Mouse (Mus musculus) neural tube, embryonic 13.5 days (tissue): ENCODE measurements around the gene Slc25a15. TPM values are rescaled to one million over a fixed set of nuclear protein-coding genes. Genes with fewer than 3 reads are reported as not detected.
A peak's percentile ranks its signal among the peaks of the same experiment; 100 is the strongest.

Source experiments
- ATAC-seq: fragments of 200-750 bp; cut with Nextera tagmentation; 2 replicates; pipeline ENCODE4 v1.8.0; 2017; ENCODE audit warnings: low read depth, mild to moderate bottlenecking, moderate TSS enrichment, moderate library complexity
- H3K27ac ChIP-seq: fragments of 300-500 bp; sonication (generic); replicated peaks from 2 replicates; pipeline ENCODE4 v1.5.1; 2015; ENCODE audit warnings: moderate library complexity, mild to moderate bottlenecking, inconsistent platforms
- H3K27me3 ChIP-seq: fragments of 300-500 bp; sonication (generic); 2 replicates; pipeline ENCODE4 v1.6.1; 2015; ENCODE audit warnings: mild to moderate bottlenecking, inconsistent platforms
- H3K36me3 ChIP-seq: fragments of 300-500 bp; sonication (generic); 2 replicates; pipeline ENCODE4 v1.6.1; 2015; ENCODE audit warnings: mild to moderate bottlenecking, inconsistent platforms
- H3K4me1 ChIP-seq: fragments of 300-500 bp; sonication (generic); replicated peaks from 2 replicates; pipeline ENCODE4 v1.6.1; 2015; ENCODE audit warnings: inconsistent platforms
- H3K4me2 ChIP-seq: fragments of 300-500 bp; sonication (generic); 2 replicates; pipeline ENCODE4 v1.6.1; 2015; ENCODE audit warnings: inconsistent platforms, mild to moderate bottlenecking, moderate library complexity
- H3K4me3 ChIP-seq: fragments of 300-500 bp; sonication (generic); 2 replicates; pipeline ENCODE4 v1.5.1; 2015; ENCODE audit warnings: mild to moderate bottlenecking, inconsistent platforms
- H3K9ac ChIP-seq: fragments of 300-500 bp; sonication (generic); 2 replicates; pipeline ENCODE4 v1.6.1; 2015; ENCODE audit warnings: moderate library complexity, mild to moderate bottlenecking, inconsistent platforms
- H3K9me3 ChIP-seq: fragments of 300-500 bp; sonication (generic); 2 replicates; pipeline ENCODE4 v1.6.1; 2016; ENCODE audit warnings: inconsistent platforms
- WGBS: fragments of 180-500 bp; shearing (Covaris S2); methylation state at CpG from one replicate; pipeline ENCODE4 v1.1.7; 2015; 5-methylcytosine and 5-hydroxymethylcytosine counted together
- polyA plus RNA-seq: library from polyadenylated mRNA; unstranded; fragments of >200 nt; fragmentation: Nextera tagmentation; extraction: Ambion mirVana; gene quantifications from 2 replicates; pipeline ENCODE4 v1.2.1, GENCODE M21; 2015

Slc25a15 gene
- 8.3 and 8.8 TPM in 2 replicates for polyA plus RNA-seq

- Histone ChIP-seq H3K27me3 (no peaks in the 10 kb centered on the region), H3K4me2 (peak within 1 kb of the TSS; percentile 78), H3K4me3 (peak within 1 kb of the TSS; percentile 72), H3K36me3 (no peaks in the 10 kb centered on the region), H3K4me1 (peaks cover 16% of the 10 kb centered on the region), H3K27ac (peak within 1 kb of the TSS; percentile 81), H3K9me3 (no peaks in the 10 kb centered on the region), H3K9ac (peak within 1 kb of the TSS; percentile 80)
- ATAC-seq: peak; percentile 95
- under 1% methylated on average over 57 of the region's 77 CpGs for WGBS
Observed at GRCm38 (mm10) chr8:22398142-22398951, at the start of gene Slc25a15. Gene Slc25a15, minus strand, starts transcription at chr8:22398597.

- WGBS: 23% methylated on average over 8 of the region's 8 CpGs
- H3K9me3 ChIP-seq: no peaks in the 10 kb centered on the region
- no peak for ATAC-seq
- H3K4me2 ChIP-seq: peak overlapping the region; percentile 82
- peaks cover 19% of the 10 kb centered on the region for H3K4me1 ChIP-seq
- peak overlapping the region; percentile 90 for H3K9ac ChIP-seq
- peaks cover 15% of the 10 kb centered on the region for H3K36me3 ChIP-seq
- peak overlapping the region; percentile 89 for H3K4me3 ChIP-seq
- no peaks in the 10 kb centered on the region for H3K27me3 ChIP-seq
- H3K27ac ChIP-seq: no peak overlapping the region
Observed at GRCm38 (mm10) chr8:22411971-22412370, 13.6 kb upstream of the Slc25a15 start.

GRCm38 (mm10) chr8:22411282-22411702 is 12.9 kb upstream of the Slc25a15 start, which contains the start of gene Mrps31:
Gene Mrps31, plus strand, starts transcription at chr8:22411361.
- Histone ChIP-seq H3K4me3 (peak within 1 kb of the TSS; percentile 89), H3K36me3 (peaks cover 9% of the 10 kb centered on the region), H3K27ac (peak within 1 kb of the TSS; percentile 79), H3K4me2 (peak within 1 kb of the TSS; percentile 82), H3K9ac (peak within 1 kb of the TSS; percentile 90), H3K9me3 (no peaks in the 10 kb centered on the region), H3K4me1 (peaks cover 19% of the 10 kb centered on the region), H3K27me3 (no peaks in the 10 kb centered on the region)
- WGBS: under 1% methylated on average over 25 of the region's 25 CpGs
- ATAC-seq: peak; percentile 93

- Histone ChIP-seq H3K27me3 (no peaks in the 10 kb centered on the region), H3K9ac (peak overlapping the region; percentile 90), H3K4me1 (peaks cover 19% of the 10 kb centered on the region), H3K27ac (peak overlapping the region; percentile 79), H3K4me3 (peak overlapping the region; percentile 89), H3K36me3 (peaks cover 4% of the 10 kb centered on the region), H3K9me3 (no peaks in the 10 kb centered on the region), H3K4me2 (peak overlapping the region; percentile 82)
- peak; percentile 11; the same call in 1 of the 2 replicates for ATAC-seq
- 17% methylated on average over 16 of the region's 16 CpGs for WGBS
Observed at GRCm38 (mm10) chr8:22410688-22411281, 12.4 kb upstream of the Slc25a15 start.

GRCm38 (mm10) chr8:22405733-22406132 is 7.3 kb upstream of the Slc25a15 start:
- H3K27me3 ChIP-seq: no peaks in the 10 kb centered on the region
- WGBS: 80% methylated on average over 6 of the region's 6 CpGs

GRCm38 (mm10) chr8:22403235-22403634 is 4.8 kb upstream of the Slc25a15 start:
- Histone ChIP-seq H3K9me3 (no peaks in the 10 kb centered on the region), H3K27me3 (no peaks in the 10 kb centered on the region), H3K36me3 (no peaks in the 10 kb centered on the region), H3K4me1 (peaks cover 7% of the 10 kb centered on the region), H3K4me2 (no peak overlapping the region), H3K27ac (no peak overlapping the region), H3K4me3 (no peak overlapping the region), H3K9ac (no peak overlapping the region)
- ATAC-seq: no peak
- WGBS: 92% methylated on average over 2 of the region's 2 CpGs

More at GRCm38 (mm10) chr8:22405733-22406132, 7.3 kb upstream of the Slc25a15 start:
- Histone ChIP-seq H3K36me3 (no peaks in the 10 kb centered on the region), H3K4me3 (no peak overlapping the region), H3K27ac (no peak overlapping the region), H3K4me1 (peaks cover 5% of the 10 kb centered on the region), H3K9ac (no peak overlapping the region), H3K9me3 (no peaks in the 10 kb centered on the region), H3K4me2 (no peak overlapping the region)
- no peak for ATAC-seq

GRCm38 (mm10) chr8:22400593-22400992 is 2.2 kb upstream of the Slc25a15 start:
- Histone ChIP-seq H3K4me2 (no peak overlapping the region), H3K27ac (no peak overlapping the region), H3K36me3 (no peaks in the 10 kb centered on the region), H3K9ac (no peak overlapping the region), H3K4me3 (no peak overlapping the region), H3K9me3 (no peaks in the 10 kb centered on the region), H3K4me1 (peaks cover 16% of the 10 kb centered on the region), H3K27me3 (no peaks in the 10 kb centered on the region)
- WGBS: 81% methylated on average over 4 of the region's 4 CpGs
- no peak for ATAC-seq

GRCm38 (mm10) chr8:22399285-22399880 is 986 bp upstream of the Slc25a15 start:
- ATAC-seq: no peak
- Histone ChIP-seq H3K9me3 (no peaks in the 10 kb centered on the region), H3K36me3 (no peaks in the 10 kb centered on the region), H3K27me3 (no peaks in the 10 kb centered on the region), H3K4me1 (peaks cover 16% of the 10 kb centered on the region), H3K4me2 (peak overlapping the region; percentile 78), H3K9ac (peak overlapping the region; percentile 80), H3K4me3 (peak overlapping the region; percentile 72), H3K27ac (no peak overlapping the region)
- WGBS: 93% methylated on average over 8 of the region's 8 CpGs

GRCm38 (mm10) chr8:22397811-22398141 is 621 bp downstream of the Slc25a15 start:
- Histone ChIP-seq H3K4me1 (peaks cover 16% of the 10 kb centered on the region), H3K27ac (peak overlapping the region; percentile 81), H3K9me3 (no peaks in the 10 kb centered on the region), H3K4me2 (peak overlapping the region; percentile 78), H3K27me3 (no peaks in the 10 kb centered on the region), H3K4me3 (peak overlapping the region; percentile 72), H3K36me3 (no peaks in the 10 kb centered on the region), H3K9ac (peak overlapping the region; percentile 80)
- ATAC-seq: peak; percentile 84; the same call in 1 of the 2 replicates
- WGBS: under 1% methylated on average over 13 of the region's 13 CpGs

- WGBS: 95% methylated on average over 8 of the region's 8 CpGs
- no peak for ATAC-seq
- Histone ChIP-seq H3K4me3 (no peak overlapping the region), H3K27me3 (no peaks in the 10 kb centered on the region), H3K9ac (no peak overlapping the region), H3K4me2 (no peak overlapping the region), H3K27ac (no peak overlapping the region), H3K9me3 (no peaks in the 10 kb centered on the region), H3K4me1 (peaks cover 16% of the 10 kb centered on the region), H3K36me3 (0 out of 2 replicates have a peak, but pooled peaks cover 7% of the 10 kb centered on the region)
Observed at GRCm38 (mm10) chr8:22395256-22395655, 3.1 kb downstream of the Slc25a15 start.

GRCm38 (mm10) chr8:22394471-22394870 is 3.9 kb downstream of the Slc25a15 start:
- 85% methylated on average over 4 of the region's 4 CpGs for WGBS

More at GRCm38 (mm10) chr8:22394471-22394870, 3.9 kb downstream of the Slc25a15 start:
- no peak overlapping the region for H3K27ac ChIP-seq
- H3K4me2 ChIP-seq: no peak overlapping the region
- H3K36me3 ChIP-seq: 0 out of 2 replicates have a peak, but pooled peaks cover 15% of the 10 kb centered on the region
- H3K9me3 ChIP-seq: no peaks in the 10 kb centered on the region
- ATAC-seq: no peak
- H3K27me3 ChIP-seq: no peaks in the 10 kb centered on the region
- H3K4me3 ChIP-seq: no peak overlapping the region
- no peak overlapping the region for H3K9ac ChIP-seq
- peaks cover 16% of the 10 kb centered on the region for H3K4me1 ChIP-seq
